Mouse (Mus musculus): ENCODE data around the gene Camp. TPM values are rescaled to one million over a fixed set of nuclear protein-coding genes. Genes with fewer than 3 reads are reported as not detected.
A peak's percentile ranks its signal among the peaks of the same experiment; 100 is the strongest.

Gene Camp
- total and polyA plus RNA-seq, 2 experiments from 2014 or later: 0.21 to 1.3 TPM

- 85% methylated on average over 2 of the region's 2 CpGs for WGBS
- Histone ChIP-seq H3K27me3 (ENCODE audit: insufficient read depth, low read length) (no peaks in the 10 kb centered on the region), H3K9me3 (ENCODE audit: low read length) (no peaks in the 10 kb centered on the region), H3K4me3 (ENCODE audit: low read length) (no peak overlapping the region), H3K9ac (replicated peaks; ENCODE audit: low read length) (no peak overlapping the region), H3K27ac (no peak overlapping the region), H3K4me2 (ENCODE audit: low read depth, low read length) (no peak overlapping the region), H3K36me3 (ENCODE audit: insufficient read depth, low read length) (no peaks in the 10 kb centered on the region), H3K4me1 (ENCODE audit: insufficient read depth, low read length) (no peaks in the 10 kb centered on the region)
- no peak for ATAC-seq
- DNase-seq (ENCODE audit: low spot score): no peak
- no peak for TF ChIP-seq CTCF (IDR thresholded peaks at IDR 0.05; ENCODE audit: low read depth)
Measured at GRCm38 (mm10) chr9:109854341-109854740, 4.9 kb upstream of the Camp start.

GRCm38 (mm10) chr9:109850099-109850498 is 682 bp upstream of the Camp start:
- TF ChIP-seq CTCF (IDR thresholded peaks at IDR 0.05; ENCODE audit: low read depth): no peak
- Histone ChIP-seq H3K27ac (no peak overlapping the region), H3K4me3 (ENCODE audit: low read length) (no peak overlapping the region), H3K9ac (replicated peaks; ENCODE audit: low read length) (no peak overlapping the region), H3K36me3 (ENCODE audit: insufficient read depth, low read length) (no peaks in the 10 kb centered on the region), H3K9me3 (ENCODE audit: low read length) (no peaks in the 10 kb centered on the region), H3K4me1 (ENCODE audit: insufficient read depth, low read length) (no peaks in the 10 kb centered on the region), H3K27me3 (ENCODE audit: insufficient read depth, low read length) (no peaks in the 10 kb centered on the region), H3K4me2 (ENCODE audit: low read depth, low read length) (no peak overlapping the region)
- ATAC-seq (no peak), DNase-seq (ENCODE audit: low spot score) (no peak)
- 90% methylated on average over 5 of the region's 5 CpGs for WGBS

- WGBS: 8% methylated on average over 6 of the region's 6 CpGs
Measured at GRCm38 (mm10) chr9:109833088-109833412, 16.4 kb downstream of the Camp start.

GRCm38 (mm10) chr9:109832391-109833087 is 16.9 kb downstream of the Camp start, which contains the start of gene Nme6:
Nme6 (plus strand) TSS chr9:109832749.
- WGBS: under 1% methylated on average over 32 of the region's 32 CpGs
- ATAC-seq: peak; percentile 98
- Histone ChIP-seq H3K4me2 (ENCODE audit: low read depth, low read length) (peak within 1 kb of the TSS; percentile 98), H3K4me1 (ENCODE audit: insufficient read depth, low read length) (no peaks in the 10 kb centered on the region; the same call in 1 of the 2 replicates), H3K4me3 (ENCODE audit: low read length) (peak within 1 kb of the TSS; percentile 67), H3K9ac (replicated peaks; ENCODE audit: low read length) (peak within 1 kb of the TSS; percentile 71), H3K36me3 (ENCODE audit: insufficient read depth, low read length) (no peaks in the 10 kb centered on the region), H3K27ac (peak within 1 kb of the TSS; percentile 87), H3K9me3 (ENCODE audit: low read length) (no peaks in the 10 kb centered on the region), H3K27me3 (ENCODE audit: insufficient read depth, low read length) (no peaks in the 10 kb centered on the region)
- peak; percentile 85 for TF ChIP-seq CTCF (IDR thresholded peaks at IDR 0.05; ENCODE audit: low read depth)
- peak; percentile 92 for DNase-seq (ENCODE audit: low spot score)

More at GRCm38 (mm10) chr9:109833088-109833412, 16.4 kb downstream of the Camp start:
- Histone ChIP-seq H3K4me3 (ENCODE audit: low read length) (peak overlapping the region; percentile 67), H3K36me3 (ENCODE audit: insufficient read depth, low read length) (no peaks in the 10 kb centered on the region), H3K4me1 (ENCODE audit: insufficient read depth, low read length) (no peaks in the 10 kb centered on the region; the same call in 1 of the 2 replicates), H3K27me3 (ENCODE audit: insufficient read depth, low read length) (no peaks in the 10 kb centered on the region), H3K4me2 (ENCODE audit: low read depth, low read length) (peak overlapping the region; percentile 98), H3K27ac (peak overlapping the region; percentile 87), H3K9ac (replicated peaks; ENCODE audit: low read length) (peak overlapping the region; percentile 71), H3K9me3 (ENCODE audit: low read length) (no peaks in the 10 kb centered on the region)
- no peak for TF ChIP-seq CTCF (IDR thresholded peaks at IDR 0.05; ENCODE audit: low read depth)
- ATAC-seq (peak; percentile 46), DNase-seq (ENCODE audit: low spot score) (no peak)

GRCm38 (mm10) chr9:109826181-109826580 is 23.2 kb downstream of the Camp start:
- Histone ChIP-seq H3K4me3 (ENCODE audit: low read length) (no peak overlapping the region), H3K4me2 (ENCODE audit: low read depth, low read length) (no peak overlapping the region), H3K36me3 (ENCODE audit: insufficient read depth, low read length) (no peaks in the 10 kb centered on the region), H3K27me3 (ENCODE audit: insufficient read depth, low read length) (no peaks in the 10 kb centered on the region), H3K9me3 (ENCODE audit: low read length) (no peaks in the 10 kb centered on the region), H3K9ac (replicated peaks; ENCODE audit: low read length) (no peak overlapping the region), H3K27ac (no peak overlapping the region), H3K4me1 (ENCODE audit: insufficient read depth, low read length) (no peaks in the 10 kb centered on the region)
- ATAC-seq (no peak), DNase-seq (ENCODE audit: low spot score) (no peak)
- WGBS: 81% methylated on average over 5 of the region's 5 CpGs
- no peak for TF ChIP-seq CTCF (IDR thresholded peaks at IDR 0.05; ENCODE audit: low read depth)

GRCm38 (mm10) chr9:109825739-109826138 is 23.7 kb downstream of the Camp start:
- 76% methylated on average over 4 of the region's 4 CpGs for WGBS
- Histone ChIP-seq H3K9me3 (ENCODE audit: low read length) (no peaks in the 10 kb centered on the region), H3K9ac (replicated peaks; ENCODE audit: low read length) (no peak overlapping the region), H3K27me3 (ENCODE audit: insufficient read depth, low read length) (no peaks in the 10 kb centered on the region), H3K4me3 (ENCODE audit: low read length) (no peak overlapping the region), H3K4me1 (ENCODE audit: insufficient read depth, low read length) (no peaks in the 10 kb centered on the region), H3K36me3 (ENCODE audit: insufficient read depth, low read length) (no peaks in the 10 kb centered on the region), H3K27ac (no peak overlapping the region), H3K4me2 (ENCODE audit: low read depth, low read length) (no peak overlapping the region)
- no peak for ATAC-seq
- TF ChIP-seq CTCF (IDR thresholded peaks at IDR 0.05; ENCODE audit: low read depth): no peak
- no peak for DNase-seq (ENCODE audit: low spot score)

- H3K4me3 ChIP-seq (ENCODE audit: low read length): no peak overlapping the region
- WGBS: 67% methylated on average over 6 of the region's 6 CpGs
- ATAC-seq: no peak
- TF ChIP-seq CTCF (IDR thresholded peaks at IDR 0.05; ENCODE audit: low read depth): no peak
- H3K9ac ChIP-seq (replicated peaks; ENCODE audit: low read length): no peak overlapping the region
- no peaks in the 10 kb centered on the region for H3K9me3 ChIP-seq (ENCODE audit: low read length)
- H3K36me3 ChIP-seq (ENCODE audit: insufficient read depth, low read length): no peaks in the 10 kb centered on the region
- no peak for DNase-seq (ENCODE audit: low spot score)
- H3K27me3 ChIP-seq (ENCODE audit: insufficient read depth, low read length): no peaks in the 10 kb centered on the region
- no peaks in the 10 kb centered on the region for H3K4me1 ChIP-seq (ENCODE audit: insufficient read depth, low read length)
- no peak overlapping the region for H3K27ac ChIP-seq
- no peak overlapping the region for H3K4me2 ChIP-seq (ENCODE audit: low read depth, low read length)
Measured at GRCm38 (mm10) chr9:109816341-109816740, 33.1 kb downstream of the Camp start.

Measured in hindbrain, postnatal 0 days (tissue).